Mouse (Mus musculus): ENCODE measurements at regions not wholly inside any gene's neighbourhood (a gene's known extent, or its start where the extent isn't known, plus 50 kb on each side); places are given as distances from the start of the nearest gene placed in this dataset.

DNA sequence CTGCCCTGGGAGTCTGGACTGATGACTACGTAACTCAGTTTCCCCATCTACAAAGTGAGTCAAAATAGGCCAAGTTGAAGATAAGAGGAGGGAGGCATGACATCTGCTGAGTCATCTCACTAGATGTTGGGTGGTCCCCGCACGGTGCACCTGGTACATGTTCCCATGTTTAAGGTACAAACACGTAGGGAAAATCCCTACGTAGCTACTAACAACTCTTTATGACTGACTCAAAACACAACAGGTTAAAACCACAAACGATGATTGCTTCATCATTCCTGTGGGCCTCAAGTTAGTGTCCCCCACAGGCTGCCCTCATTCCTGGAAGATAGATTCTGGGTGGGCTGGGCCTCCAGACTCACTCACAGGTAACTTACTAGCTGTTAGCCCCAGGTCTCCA lies 107.7 kb downstream of the Sox9 start:
- no peak for DNase-seq

GRCm38 (mm10) chr11:112897597-112897996 lies 115.6 kb downstream of the Sox9 start:
- no peak for DNase-seq

- no peak for DNase-seq
These were observed 120.6 kb downstream of the Sox9 start for GRCm38 (mm10) chr11:112902618-112903017.

GRCm38 (mm10) chr11:112910309-112910708 lies 128.3 kb downstream of the Sox9 start:
- no peak for DNase-seq

DNA sequence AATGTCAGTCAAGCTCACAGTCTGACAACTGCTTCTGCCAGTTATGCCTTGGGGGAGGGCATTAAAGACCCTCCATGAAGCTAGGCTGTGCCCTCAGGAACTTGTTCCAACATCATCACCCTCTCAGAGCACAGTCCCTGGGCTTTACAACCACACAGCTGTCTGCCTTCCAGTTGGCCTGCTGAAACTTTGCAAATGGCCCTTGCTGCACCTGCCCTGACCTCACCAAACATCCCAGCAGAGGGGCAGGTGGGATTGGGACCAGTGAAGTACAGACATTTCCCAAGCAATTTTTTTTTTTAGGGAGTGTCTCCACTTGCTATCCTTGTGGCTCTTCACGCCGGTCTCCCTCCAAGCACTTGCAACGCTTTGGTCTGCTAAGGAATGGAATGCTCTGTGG lies 130.9 kb downstream of the Sox9 start:
- no peak for DNase-seq

- no peak for DNase-seq
These were observed 134.9 kb downstream of the Sox9 start for GRCm38 (mm10) chr11:112916923-112917322.

GRCm38 (mm10) chr11:112920131-112920530 lies 138.1 kb downstream of the Sox9 start:
- no peak for DNase-seq

- DNase-seq: no peak
These were observed 142.6 kb downstream of the Sox9 start for GRCm38 (mm10) chr11:112924577-112924976.

GRCm38 (mm10) chr11:112925140-112925539 lies 143.1 kb downstream of the Sox9 start:
- DNase-seq: no peak

DNA sequence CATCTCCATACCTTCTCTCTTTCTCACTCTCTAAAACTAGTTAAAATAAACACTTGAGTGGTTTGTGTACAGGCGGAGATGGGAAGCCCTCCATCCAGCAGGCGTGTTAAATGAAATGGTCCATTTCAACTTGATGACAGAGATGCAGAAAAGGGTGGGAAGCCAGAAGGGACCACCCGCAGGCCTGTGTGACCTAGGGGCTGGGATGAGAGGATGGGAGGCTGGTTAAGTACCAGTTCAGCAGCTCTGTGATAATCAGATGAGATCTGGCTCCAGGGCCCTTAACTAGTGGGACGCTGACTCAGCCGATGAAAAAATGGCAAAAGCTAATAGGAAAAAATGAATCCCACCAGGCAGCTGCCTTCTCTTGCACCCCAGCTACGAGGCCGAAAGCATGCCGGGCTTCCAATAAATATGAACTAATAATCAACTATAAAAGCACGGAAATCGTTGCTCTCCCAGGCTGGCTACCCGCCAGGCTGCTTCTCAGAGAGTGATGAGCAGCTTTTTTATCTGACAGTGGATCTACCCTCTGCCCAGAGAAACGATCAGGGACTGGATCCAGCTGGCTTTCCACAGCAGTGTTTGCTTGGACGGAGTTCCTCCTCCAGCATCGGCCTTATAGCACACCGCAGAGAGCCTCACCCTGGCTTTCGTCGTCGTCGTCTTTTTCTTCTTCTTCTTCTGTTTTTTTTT lies 144.5 kb downstream of the Sox9 start:
- peak; percentile 22 for DNase-seq

- DNase-seq: no peak
These were observed 148.3 kb downstream of the Sox9 start for GRCm38 (mm10) chr11:112930186-112930808.

DNA sequence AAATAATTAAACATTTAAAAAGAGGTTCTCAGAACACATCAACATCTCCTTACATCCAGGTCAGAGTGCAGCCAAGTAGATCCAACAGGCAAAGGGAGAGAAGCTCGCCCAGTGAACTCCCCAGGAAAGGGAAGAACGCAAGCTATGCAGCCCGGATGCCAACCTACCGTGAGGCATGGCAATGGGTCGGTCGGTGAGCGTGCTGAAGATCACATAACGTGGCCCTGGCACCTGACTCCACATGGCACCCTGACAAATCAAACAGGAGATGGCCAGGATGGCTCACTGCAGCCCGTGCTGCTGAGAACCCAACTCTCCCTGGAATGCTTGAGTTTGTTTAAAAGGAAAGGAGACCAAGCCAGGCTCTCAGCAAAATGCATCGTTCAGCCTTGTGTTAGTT lies 156.0 kb downstream of the Sox9 start:
- no peak for DNase-seq

GRCm38 (mm10) chr11:112951421-112951820 lies 169.4 kb downstream of the Sox9 start:
- no peak for DNase-seq

GRCm38 (mm10) chr11:112952356-112952755 lies 170.3 kb downstream of the Sox9 start:
- DNase-seq: no peak

- no peak for DNase-seq
These were observed 171.5 kb downstream of the Sox9 start for GRCm38 (mm10) chr11:112953491-112953890.

DNA sequence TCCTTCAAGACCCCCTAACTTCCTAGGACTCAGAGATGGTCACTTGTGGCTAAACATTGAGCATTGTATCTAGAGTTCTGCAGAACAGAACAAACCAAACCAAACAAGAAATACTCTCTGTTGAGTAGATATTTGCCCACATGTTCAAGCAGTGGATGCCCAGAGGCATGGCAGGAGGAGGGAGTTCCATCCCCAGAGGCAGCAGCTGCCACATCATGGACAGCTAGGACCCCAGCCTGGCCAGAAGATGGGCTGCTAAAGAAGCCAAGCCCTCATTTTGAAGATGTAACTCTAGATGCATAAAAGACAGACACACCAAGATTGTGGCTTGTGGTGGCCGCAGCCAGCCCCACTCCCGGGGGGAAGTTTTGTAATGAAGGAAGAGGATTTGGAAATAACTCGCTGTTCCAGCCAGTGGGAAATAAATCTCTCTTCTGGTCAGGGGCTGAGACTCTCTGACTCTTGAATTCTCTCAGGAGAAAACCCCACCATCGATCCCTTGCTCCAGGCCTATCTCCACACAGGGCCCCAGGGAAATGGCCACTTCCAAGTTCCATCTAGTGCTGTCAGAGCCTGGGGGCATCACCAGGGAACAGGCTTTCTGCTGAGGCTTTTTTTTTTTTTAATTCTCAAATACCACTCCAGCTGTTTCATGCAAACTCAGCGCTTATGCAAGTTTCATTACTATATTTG lies 174.9 kb downstream of the Sox9 start:
- no peak for DNase-seq

GRCm38 (mm10) chr11:112959609-112960008 lies 177.6 kb downstream of the Sox9 start:
- DNase-seq: no peak

DNA sequence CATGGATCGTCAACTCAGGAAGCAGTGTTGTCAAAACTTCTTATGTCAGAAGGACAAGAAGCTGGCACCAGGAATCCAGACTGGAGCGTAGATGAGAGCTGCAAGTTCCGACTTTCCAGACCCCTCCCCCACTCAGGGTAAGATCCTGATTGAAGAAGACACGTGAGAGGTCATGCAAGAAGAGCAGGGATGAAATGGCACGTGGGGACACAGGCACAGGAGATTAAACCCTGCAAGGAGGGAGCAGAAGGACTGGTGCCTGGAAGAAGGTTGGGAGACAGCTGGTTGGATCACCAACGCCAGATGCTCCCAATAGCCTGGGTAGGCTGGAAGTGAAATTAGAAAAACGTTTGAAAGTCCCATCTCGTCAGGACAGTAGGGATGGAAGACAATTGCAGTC lies 191.3 kb downstream of the Sox9 start:
- DNase-seq: no peak

DNA sequence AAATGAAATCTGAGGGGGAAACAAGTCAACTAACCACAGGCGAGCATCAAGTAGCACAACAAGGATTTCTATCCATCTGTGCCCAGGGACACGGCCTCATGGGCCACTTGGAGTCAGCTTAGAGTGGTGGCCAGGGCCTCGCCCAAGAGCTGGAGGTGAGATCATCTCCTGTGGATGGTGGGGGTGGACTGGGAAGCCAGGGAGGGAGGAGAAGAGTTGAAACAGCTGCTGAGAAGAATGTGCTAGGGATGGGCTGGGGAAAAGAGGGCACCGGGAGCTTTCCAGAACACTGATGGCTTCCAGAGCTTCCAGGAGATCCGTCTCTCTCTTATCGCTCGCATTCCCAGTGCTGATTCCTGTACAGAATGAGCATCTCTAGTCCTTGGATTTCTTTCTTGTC lies 192.9 kb downstream of the Sox9 start:
- no peak for DNase-seq

- DNase-seq: no peak
These were observed 195.1 kb downstream of the Sox9 start for GRCm38 (mm10) chr11:112976914-112977785.

DNA sequence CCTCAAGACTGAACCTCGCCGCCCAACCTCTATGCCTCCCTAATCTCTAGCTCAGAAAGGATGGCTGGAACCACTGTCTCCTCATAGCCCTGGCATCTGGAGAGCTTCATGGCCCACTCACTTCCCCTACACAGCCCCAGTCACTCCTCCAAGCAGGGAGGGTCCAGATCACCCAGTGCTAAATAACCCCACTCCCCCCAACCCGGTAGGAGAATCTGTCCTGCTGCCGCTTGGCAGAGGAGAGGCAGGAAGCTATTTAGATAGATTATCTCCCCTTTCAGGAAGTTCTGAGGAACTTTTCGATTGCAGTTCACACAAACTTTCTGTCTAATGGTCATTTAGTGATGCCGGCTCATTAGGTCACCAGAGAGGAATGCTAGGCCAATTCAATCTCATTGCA lies 196.9 kb downstream of the Sox9 start:
- DNase-seq: no peak

- no peak for DNase-seq
These were observed 197.4 kb downstream of the Sox9 start for GRCm38 (mm10) chr11:112979413-112979812.

DNA sequence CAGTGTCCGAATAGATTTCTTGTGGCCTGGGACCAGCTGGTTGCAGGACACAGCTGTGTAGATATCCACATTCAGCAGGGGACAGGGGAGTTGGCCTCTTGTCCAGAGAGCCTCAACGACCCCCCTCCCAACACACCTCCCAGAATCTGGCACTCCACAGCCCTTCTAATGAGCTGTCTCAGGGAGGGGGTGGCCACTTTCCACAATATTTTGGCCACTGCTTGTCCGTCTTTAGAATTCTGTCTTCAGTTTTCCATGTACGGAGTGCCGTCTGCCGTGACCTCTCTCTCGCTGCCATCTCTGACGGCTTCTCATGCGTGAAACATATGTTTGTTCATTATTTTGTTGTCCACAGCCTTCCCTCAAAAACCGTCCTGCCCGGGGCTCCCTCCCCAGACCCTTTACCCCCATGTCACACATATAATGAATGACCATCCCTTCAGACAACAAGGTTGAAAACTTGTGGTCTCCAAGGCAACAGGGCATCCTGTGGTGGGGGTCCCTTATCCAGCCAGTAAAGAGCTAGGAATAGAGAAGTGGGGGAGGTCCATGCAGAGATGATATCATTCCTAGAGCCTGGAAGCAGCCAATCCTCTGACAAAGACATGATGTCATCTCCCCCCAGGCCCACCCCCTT lies 200.3 kb downstream of the Sox9 start:
- DNase-seq: no peak
